Mouse (Mus musculus): Measurements from ENCODE around the gene Rmdn2. TPM values are rescaled to one million over a fixed set of nuclear protein-coding genes. Genes with fewer than 3 reads are reported as not detected.

Rmdn2 gene
- 10 to 100 TPM; 13.0 to 13.4 TPM for total RNA-seq (2021)

- intact Hi-C loops (cut with DNase I), result no loop called here
- DNase-seq (ENCODE audit: low spot score in 2 of 2), result no peak
Observed at GRCm38 (mm10) chr17:79611545-79611944, at the start of gene Rmdn2. Gene Rmdn2 (plus strand): TSS chr17:79611863.

DNA sequence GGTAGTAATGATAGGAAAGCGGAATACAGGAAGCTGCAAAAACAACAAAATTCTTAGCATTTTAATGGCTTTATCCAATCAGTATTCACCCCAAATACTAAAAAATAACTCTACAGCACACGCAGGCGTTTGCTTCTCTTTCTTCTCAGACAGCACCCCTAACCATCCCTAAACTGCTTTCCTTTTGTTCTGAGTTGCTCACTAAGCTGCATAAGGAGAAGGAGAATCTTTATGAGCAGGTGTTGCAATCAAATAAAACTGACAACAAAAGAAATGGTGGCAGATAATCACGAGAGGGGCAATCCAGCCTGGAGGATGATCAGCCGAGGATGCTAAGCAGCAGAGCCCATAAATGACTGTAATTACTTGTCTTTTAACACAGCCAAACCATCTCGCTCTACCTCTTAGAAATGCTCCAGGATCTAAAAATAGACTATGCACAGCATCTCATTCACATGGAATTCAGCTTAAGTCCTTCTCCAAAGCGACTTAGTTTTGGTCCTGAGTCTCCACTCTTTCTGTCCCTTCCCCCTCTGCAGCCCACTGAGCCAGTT is 48.5 kb upstream of the Rmdn2 start:
- DNase-seq (ENCODE audit: low spot score in 2 of 2), result no peak
- intact Hi-C loops (cut with DNase I), result no loop called here

DNA sequence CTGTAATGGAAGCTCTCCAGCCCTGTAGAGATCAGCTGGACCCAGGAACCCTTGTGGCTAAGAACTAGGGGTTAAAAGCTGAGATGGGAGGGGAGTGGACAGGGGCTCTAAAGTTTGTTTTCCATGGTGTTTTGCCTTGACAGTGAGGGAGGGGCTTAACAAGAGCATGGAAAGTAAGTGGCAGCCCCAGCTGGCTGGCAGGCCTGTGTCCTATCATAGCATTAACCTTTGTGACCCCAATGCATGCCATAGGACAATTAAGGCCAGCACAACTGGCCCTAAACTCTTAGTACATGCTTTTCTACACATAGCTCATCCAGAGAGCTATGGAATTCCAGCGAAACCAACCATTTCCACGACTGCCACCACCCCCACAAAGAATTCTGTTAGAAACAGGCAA is 47.9 kb upstream of the Rmdn2 start:
- intact Hi-C loops (cut with DNase I), result no loop called here
- no peak for DNase-seq (ENCODE audit: low spot score in 2 of 2)

DNA sequence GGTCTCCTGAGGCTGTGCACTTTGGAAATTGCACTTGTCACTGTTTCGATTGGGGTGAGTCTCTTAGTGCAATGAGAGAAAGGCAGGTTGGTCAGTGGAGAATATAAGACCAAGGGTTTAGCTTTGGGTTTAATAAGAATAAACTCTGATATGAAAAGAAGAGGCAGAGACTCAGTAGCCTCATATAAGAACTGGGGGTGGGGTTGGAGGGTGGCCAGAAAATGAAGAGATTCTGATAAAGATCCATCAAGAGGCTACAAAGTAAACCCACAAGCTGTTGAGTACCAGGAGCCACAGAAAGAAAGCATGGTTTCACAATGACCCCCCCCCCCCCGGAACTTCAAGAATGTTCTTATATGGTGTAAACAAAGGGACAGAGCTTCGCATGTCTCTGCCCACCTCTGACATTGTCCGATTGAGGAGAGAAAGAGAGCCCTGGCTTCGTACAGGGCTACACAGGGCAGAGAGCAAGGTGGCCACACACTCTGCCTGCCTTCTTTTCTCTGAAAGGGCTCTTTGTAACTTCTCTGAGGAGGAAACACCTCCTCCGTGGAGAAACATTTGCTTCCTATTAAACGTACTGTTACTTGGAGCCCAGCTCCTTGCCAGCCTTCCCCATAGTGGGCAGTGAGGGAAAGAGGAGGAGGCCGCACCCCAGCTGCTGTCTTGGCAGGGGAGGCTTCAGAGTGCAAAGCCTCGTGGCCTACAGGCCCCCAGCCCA is 46.3 kb upstream of the Rmdn2 start:
- intact Hi-C loops (cut with DNase I), result loop anchor here (5.0 kb wide), 1 partner anchor 208 kb away; the partner anchor contains the start of gene Cdc42ep3
- DNase-seq (ENCODE audit: low spot score in 2 of 2), result no peak

- intact Hi-C loops (cut with DNase I), result loop anchor here (1.0 to 5.0 kb wide), 2 partner anchors 211 to 457 kb away; partner anchors contain the start of gene Cdc42ep3
- DNase-seq (ENCODE audit: low spot score in 2 of 2), result no peak
Observed at GRCm38 (mm10) chr17:79568401-79568800, 43.3 kb upstream of the Rmdn2 start.

- intact Hi-C loops (cut with DNase I), result no loop called here
- no peak for DNase-seq (ENCODE audit: low spot score in 2 of 2)
Observed at GRCm38 (mm10) chr17:79578328-79578727, 33.3 kb upstream of the Rmdn2 start.

- DNase-seq (ENCODE audit: low spot score in 2 of 2), result peak; percentile 60 to 74
- intact Hi-C loops (cut with DNase I), result loop anchor here (2.0 kb wide), 1 partner anchor 470 kb away; no protein-coding TSS in a partner anchor
Observed at GRCm38 (mm10) chr17:79580264-79580920, 31.3 kb upstream of the Rmdn2 start.

- intact Hi-C loops (cut with DNase I), result no loop called here
- DNase-seq (ENCODE audit: low spot score in 2 of 2), result no peak
Observed at GRCm38 (mm10) chr17:79583466-79583865, 28.2 kb upstream of the Rmdn2 start.

- intact Hi-C loops (cut with DNase I), result no loop called here
Observed at GRCm38 (mm10) chr17:79584246-79584800, 27.3 kb upstream of the Rmdn2 start.

DNA sequence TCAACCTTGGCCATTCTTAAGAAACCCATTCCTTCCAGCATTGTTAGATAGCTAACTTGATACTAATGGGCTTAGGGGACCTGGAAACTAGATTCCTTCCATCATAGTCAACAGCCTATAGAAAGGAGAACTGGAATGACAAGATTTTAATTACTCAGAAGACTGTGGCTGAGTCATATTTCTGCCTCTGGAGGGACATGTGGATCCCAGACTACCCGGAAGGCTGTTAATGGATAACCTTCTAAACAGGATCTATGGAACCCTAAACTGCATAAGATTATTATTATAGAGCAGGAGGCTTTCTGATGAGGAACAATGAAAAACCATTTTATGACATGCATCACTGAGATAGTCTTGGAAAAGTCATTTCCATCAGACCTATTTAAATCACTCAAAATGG is 21.8 kb upstream of the Rmdn2 start:
- intact Hi-C loops (cut with DNase I), result no loop called here
- DNase-seq (ENCODE audit: low spot score in 2 of 2), result no peak

More at GRCm38 (mm10) chr17:79584246-79584800, 27.3 kb upstream of the Rmdn2 start:
- DNase-seq (ENCODE audit: low spot score in 2 of 2), result no peak

DNA sequence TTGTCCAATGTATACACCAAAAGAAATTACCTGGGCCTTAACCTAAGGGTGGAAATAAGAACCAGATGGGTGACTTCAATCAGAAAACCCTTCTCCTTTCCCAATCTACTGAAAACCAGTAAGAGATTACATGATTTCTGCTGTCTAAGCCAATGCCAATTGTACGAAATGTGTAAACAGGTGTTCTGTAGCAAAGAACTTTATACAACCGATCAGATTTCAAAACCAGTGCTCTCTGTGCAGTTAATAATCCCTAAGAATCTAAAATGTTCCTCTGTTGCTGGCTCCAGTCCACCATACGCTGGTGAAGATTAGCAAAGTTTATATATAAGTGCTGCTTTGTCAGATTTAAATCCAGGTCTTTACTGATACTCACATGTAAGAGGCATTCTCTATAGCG is 15.7 kb upstream of the Rmdn2 start:
- DNase-seq (ENCODE audit: low spot score in 2 of 2), result no peak
- intact Hi-C loops (cut with DNase I), result no loop called here

DNA sequence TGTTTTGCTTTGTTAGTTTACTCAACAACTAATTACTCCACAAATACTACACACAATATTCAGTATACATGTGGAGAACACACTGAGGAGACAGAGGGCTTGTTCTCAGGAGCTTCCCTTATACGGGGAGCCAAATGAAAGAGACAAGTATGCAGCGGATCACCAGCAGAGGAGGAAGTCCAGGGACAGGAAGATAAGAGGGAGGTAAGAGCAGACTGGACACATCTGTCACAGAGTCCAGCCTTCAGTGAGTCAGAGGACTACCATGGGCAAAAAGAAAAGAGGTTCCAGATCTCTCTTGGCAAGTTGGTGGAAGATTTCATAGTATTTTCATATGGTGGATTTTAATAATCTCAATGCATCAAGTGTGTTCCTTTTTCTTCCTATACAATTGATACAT is 13.5 kb upstream of the Rmdn2 start:
- intact Hi-C loops (cut with DNase I), result no loop called here
- no peak for DNase-seq (ENCODE audit: low spot score in 2 of 2)

- intact Hi-C loops (cut with DNase I), result no loop called here
- DNase-seq (ENCODE audit: low spot score in 2 of 2), result no peak
Observed at GRCm38 (mm10) chr17:79598596-79599577, 12.8 kb upstream of the Rmdn2 start.

DNA sequence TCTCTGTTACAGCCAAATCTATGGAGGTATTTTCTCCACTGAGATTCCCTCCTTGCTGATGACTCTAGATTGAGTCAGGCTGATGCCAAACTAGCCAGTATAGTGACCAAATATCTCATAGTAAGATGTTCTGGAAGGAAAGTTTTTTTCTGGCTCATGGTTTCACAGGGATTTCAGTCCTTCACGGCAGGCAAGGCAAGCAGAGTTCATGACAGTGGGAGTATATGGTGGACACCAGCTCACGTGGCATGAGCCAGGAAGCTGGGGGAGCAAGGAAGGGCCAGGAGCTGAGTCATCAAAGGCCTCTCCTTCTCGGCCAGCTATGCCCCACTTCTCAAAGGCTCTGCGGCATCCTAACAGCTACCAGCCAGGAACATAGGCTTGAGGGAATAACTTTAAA is 11.6 kb upstream of the Rmdn2 start:
- no peak for DNase-seq (ENCODE audit: low spot score in 2 of 2)
- intact Hi-C loops (cut with DNase I), result no loop called here

DNA sequence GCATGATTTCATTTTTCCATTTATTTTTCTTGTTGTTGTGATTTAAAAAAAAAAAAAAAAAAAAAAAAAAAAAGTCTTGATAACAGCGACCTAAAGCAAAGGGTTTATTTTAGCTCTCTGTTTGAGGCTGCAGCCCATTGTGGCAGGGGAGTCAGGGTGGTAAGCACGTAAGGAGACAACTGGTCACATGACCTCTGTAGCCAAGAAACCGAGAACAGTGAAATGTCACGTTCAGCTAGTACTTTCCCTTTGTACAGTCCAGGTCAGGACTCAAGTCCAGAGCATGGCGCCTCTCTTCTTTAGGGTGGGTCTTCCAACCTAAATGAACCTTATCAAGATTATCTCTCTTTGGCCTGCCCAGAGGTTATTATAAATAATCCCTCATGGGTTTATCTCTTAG is 9.3 kb upstream of the Rmdn2 start:
- intact Hi-C loops (cut with DNase I), result no loop called here

DNA sequence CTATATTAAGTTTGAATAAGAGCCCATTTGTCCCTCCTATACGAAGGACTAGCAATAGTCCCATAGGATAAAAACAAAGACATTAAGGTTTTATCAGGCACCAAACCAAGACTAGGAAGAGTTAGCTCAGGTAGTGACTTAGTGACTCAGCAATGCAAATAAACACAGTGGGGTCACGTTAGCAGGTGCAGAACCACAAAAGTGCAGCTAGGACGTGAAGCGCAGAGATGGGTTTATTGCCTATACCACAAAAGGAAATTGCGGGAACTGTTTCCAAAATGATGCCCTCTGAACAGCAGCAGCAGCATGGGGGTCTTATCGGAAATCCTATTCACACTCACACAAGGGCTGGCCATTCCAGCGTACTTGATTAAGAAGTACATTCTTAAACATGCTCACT is 8.2 kb upstream of the Rmdn2 start:
- intact Hi-C loops (cut with DNase I), result no loop called here
- no peak for DNase-seq (ENCODE audit: low spot score in 2 of 2)

More for the DNA sequence above, 9.3 kb upstream of the Rmdn2 start:
- no peak for DNase-seq (ENCODE audit: low spot score in 2 of 2)

- intact Hi-C loops (cut with DNase I), result no loop called here
- no peak for DNase-seq (ENCODE audit: low spot score in 2 of 2)
Observed at GRCm38 (mm10) chr17:79605794-79606193, 5.9 kb upstream of the Rmdn2 start.

- no peak for DNase-seq (ENCODE audit: low spot score in 2 of 2)
- intact Hi-C loops (cut with DNase I), result no loop called here
Observed at GRCm38 (mm10) chr17:79609697-79610096, 2.0 kb upstream of the Rmdn2 start.

- intact Hi-C loops (cut with DNase I), result no loop called here
- no peak for DNase-seq (ENCODE audit: low spot score in 2 of 2)
Observed at GRCm38 (mm10) chr17:79610163-79610755, 1.4 kb upstream of the Rmdn2 start.
